Mouse (Mus musculus): ENCODE measurements around the gene Acot3. TPM values are rescaled to one million over a fixed set of nuclear protein-coding genes. Genes with fewer than 3 reads are reported as not detected.
"Not testable (repeated sequence)": the region's sequence is repeated elsewhere in the genome, so short reads cannot be mapped to it uniquely, and the experiment has no call there.

The Acot3 gene
- total RNA-seq (2021): 1 to 10 TPM; 1.5 to 3.0 TPM

GRCm38 (mm10) chr12:84051937-84052474 lies at the start of gene Acot3:
Gene Acot3 (plus strand): TSS chr12:84052144.
- intact Hi-C loops (cut with DNase I): no loop called here
- DNase-seq (ENCODE audit: low spot score in 2 of 2): no peak

- DNase-seq (ENCODE audit: low spot score in 2 of 2): no peak
- intact Hi-C loops (cut with DNase I): no loop called here
These were observed 48.1 kb upstream of the Acot3 start for GRCm38 (mm10) chr12:84003866-84004265.

GRCm38 (mm10) chr12:84008251-84008650 lies 43.7 kb upstream of the Acot3 start:
- DNase-seq (ENCODE audit: low spot score in 2 of 2): no peak
- intact Hi-C loops (cut with DNase I): no loop called here

- intact Hi-C loops (cut with DNase I): no loop called here
- no peak for DNase-seq (ENCODE audit: low spot score in 2 of 2)
These were observed 43.2 kb upstream of the Acot3 start for GRCm38 (mm10) chr12:84008729-84009128.

GRCm38 (mm10) chr12:84009171-84009965 lies 42.6 kb upstream of the Acot3 start, which contains the start of gene Acot1:
Gene Acot1 (plus strand): TSS chr12:84009490.
- intact Hi-C loops (cut with DNase I): not testable (repeated sequence)
- peak; percentile 48 to 70 for DNase-seq (ENCODE audit: low spot score in 2 of 2)

GRCm38 (mm10) chr12:84010201-84010600 lies 41.7 kb upstream of the Acot3 start:
- intact Hi-C loops (cut with DNase I): no loop called here
- no peak for DNase-seq (ENCODE audit: low spot score in 2 of 2)

GRCm38 (mm10) chr12:84011251-84012040 lies 40.5 kb upstream of the Acot3 start:
- intact Hi-C loops (cut with DNase I): no loop called here

GRCm38 (mm10) chr12:84013130-84013529 lies 38.8 kb upstream of the Acot3 start:
- DNase-seq (ENCODE audit: low spot score in 2 of 2): no peak
- intact Hi-C loops (cut with DNase I): no loop called here

More at GRCm38 (mm10) chr12:84011251-84012040, 40.5 kb upstream of the Acot3 start:
- DNase-seq (ENCODE audit: low spot score in 2 of 2): peak; percentile 64 to 73

GRCm38 (mm10) chr12:84013701-84014100 lies 38.2 kb upstream of the Acot3 start:
- intact Hi-C loops (cut with DNase I): no loop called here
- DNase-seq (ENCODE audit: low spot score in 2 of 2): peak in 1 of 2 experiments; percentile 70

GRCm38 (mm10) chr12:84020528-84020927 lies 31.4 kb upstream of the Acot3 start:
- DNase-seq (ENCODE audit: low spot score in 2 of 2); intact Hi-C loops (cut with DNase I): not testable (repeated sequence)

GRCm38 (mm10) chr12:84022266-84022665 lies 29.7 kb upstream of the Acot3 start:
- DNase-seq (ENCODE audit: low spot score in 2 of 2); intact Hi-C loops (cut with DNase I): not testable (repeated sequence)

- intact Hi-C loops (cut with DNase I): no loop called here
- DNase-seq (ENCODE audit: low spot score in 2 of 2): no peak
These were observed 28.7 kb upstream of the Acot3 start for GRCm38 (mm10) chr12:84023052-84023745.

GRCm38 (mm10) chr12:84025888-84026287 lies 26.1 kb upstream of the Acot3 start:
- no peak for DNase-seq (ENCODE audit: low spot score in 2 of 2)
- intact Hi-C loops (cut with DNase I): no loop called here

GRCm38 (mm10) chr12:84028328-84028727 lies 23.6 kb upstream of the Acot3 start:
- DNase-seq (ENCODE audit: low spot score in 2 of 2); intact Hi-C loops (cut with DNase I): not testable (repeated sequence)

- DNase-seq (ENCODE audit: low spot score in 2 of 2); intact Hi-C loops (cut with DNase I): not testable (repeated sequence)
These were observed 22.9 kb upstream of the Acot3 start for GRCm38 (mm10) chr12:84029043-84029442.

GRCm38 (mm10) chr12:84030659-84031332 lies 21.1 kb upstream of the Acot3 start:
- DNase-seq (ENCODE audit: low spot score in 2 of 2): peak; percentile 79 to 90
- intact Hi-C loops (cut with DNase I): loop anchor here (1.0 to 5.0 kb wide), 3 partner anchors 43 to 316 kb away; partner anchors contain the start of gene Acot2

GRCm38 (mm10) chr12:84032854-84033253 lies 19.1 kb upstream of the Acot3 start:
- intact Hi-C loops (cut with DNase I): loop anchor here (5.0 kb wide), 1 partner anchor 46 kb away; the partner anchor contains the start of gene Acot2
- no peak for DNase-seq (ENCODE audit: low spot score in 2 of 2)

- intact Hi-C loops (cut with DNase I): loop anchor here (5.0 kb wide), 1 partner anchor 46 kb away; the partner anchor contains the start of gene Acot2
- DNase-seq (ENCODE audit: low spot score in 2 of 2): not testable (repeated sequence)
These were observed 18.6 kb upstream of the Acot3 start for GRCm38 (mm10) chr12:84033302-84033701.

- intact Hi-C loops (cut with DNase I): loop anchor here (5.0 kb wide), 1 partner anchor 47 kb away; the partner anchor contains the start of gene Acot2
- no peak for DNase-seq (ENCODE audit: low spot score in 2 of 2)
These were observed 17.8 kb upstream of the Acot3 start for GRCm38 (mm10) chr12:84034108-84034507.

Measured in left cerebral cortex, postnatal 25 days (tissue).